Mouse (Mus musculus) heart, adult 2 months (tissue): ENCODE measurements around the gene Ergic3.

Experiments used
- CTCF ChIP-seq: fragments of 200-600 bp; IDR thresholded peaks from 2 replicates; pipeline ENCODE4 v1.8.1; 2022; ENCODE audit warnings: antibody characterized with exemption, mild to moderate bottlenecking, moderate library complexity
- EP300 ChIP-seq: fragments of 200-500 bp; IDR thresholded peaks from 2 replicates; pipeline ENCODE4 v1.6.1; 2011; ENCODE audit warnings: low read depth, low read length, control low read depth; ENCODE audit not compliant: insufficient read depth
- POLR2A ChIP-seq: fragments of 200-500 bp; IDR thresholded peaks from 2 replicates; pipeline ENCODE4 v1.6.1; 2011; ENCODE audit warnings: mild to moderate bottlenecking, low read depth, low read length, control low read depth; ENCODE audit not compliant: insufficient read depth

GRCm38 (mm10) chr2:155959981-155960380 lies 47.9 kb upstream of the Ergic3 start:
- TF ChIP-seq CTCF = no peak
- no peak for TF ChIP-seq EP300
- TF ChIP-seq POLR2A = no peak
